In the genomic region with DNA sequence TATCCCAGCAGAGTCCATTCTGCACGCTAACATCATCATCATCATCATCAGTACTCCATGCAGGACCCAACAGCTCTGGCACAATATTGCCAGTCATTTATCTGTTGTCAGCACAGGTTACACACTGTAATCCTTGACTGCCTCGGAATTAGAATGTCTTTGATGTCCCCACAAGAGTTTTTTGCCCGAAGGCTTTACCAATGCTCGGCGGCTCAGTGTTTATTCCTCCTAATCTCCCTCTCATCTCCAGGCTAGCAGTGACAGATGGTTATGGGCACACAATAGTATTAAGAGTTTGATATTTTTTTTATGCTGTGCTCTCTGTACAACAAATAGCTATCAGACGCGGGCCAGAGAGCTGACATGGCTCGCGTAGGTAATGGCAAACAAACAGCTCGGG, we compare ENCODE assay signal across 13 mouse cellular contexts.
DNase-seq lines count a peak whose midpoint lies in the region; ATAC-seq and TF ChIP-seq lines count a peak whose summit lies in the region.
"Had no signal": no experiment of that assay in that cellular context is flagged by ENCODE, and none has a peak within 500 bp of the region (broad histone marks: within the 10 kb centered on the region; RNA-seq: fewer than 3 reads in every experiment).

No protein-coding gene starts in this region.

- DNase-seq in embryonic facial prominence, embryonic 11.5 days (ENCODE audit: low spot score) = peak; percentile 27
- no peak for DNase-seq in embryonic facial prominence, embryonic 10.5 days (ENCODE audit: low spot score)
- peak; percentile 81 for DNase-seq in brain, embryonic 14.5 days (ENCODE audit: low read depth)
- no peak for DNase-seq in cerebellum, adult 9-11 months
- no peak for DNase-seq in frontal cortex, postnatal 25 days (ENCODE audit: low spot score in 2 of 2)
- DNase-seq in layer of hippocampus, postnatal 10 days (ENCODE audit: low spot score in 2 of 2) = no peak
- DNase-seq: cerebellum, adult 18-20 months; left cerebral cortex, postnatal 4 days had no signal

- H3K4me3 ChIP-seq in embryonic facial prominence, embryonic 11.5 days (ENCODE audit: low read depth, low read length) = no peak overlapping the region
- no peak overlapping the region for H3K4me3 ChIP-seq in embryonic facial prominence, embryonic 10.5 days
- H3K4me3 ChIP-seq in hindbrain, embryonic 13.5 days = no peak overlapping the region
- H3K4me3 ChIP-seq in midbrain, embryonic 16.5 days (ENCODE audit: low read depth, low read length) = no peak overlapping the region
- H3K4me3 ChIP-seq: embryonic facial prominence, embryonic 13.5 days; liver, embryonic 12.5 days had no signal

- ATAC-seq in embryonic facial prominence, embryonic 11.5 days (replicated peaks; ENCODE audit: insufficient number of reproducible peaks, low FRiP score, low TSS enrichment, low read depth) = no peak
- ATAC-seq in hindbrain, embryonic 13.5 days (ENCODE audit: low FRiP score) = peak; percentile 79
- ATAC-seq in midbrain, embryonic 16.5 days = peak; percentile 84
- ATAC-seq: liver, embryonic 12.5 days; lung, postnatal 0 days had no signal

- H3K27ac ChIP-seq in embryonic facial prominence, embryonic 11.5 days (replicated peaks; ENCODE audit: low read depth, low read length) = no peak overlapping the region
- no peak overlapping the region for H3K27ac ChIP-seq in embryonic facial prominence, embryonic 10.5 days (replicated peaks)
- peak overlapping the region; percentile 67 for H3K27ac ChIP-seq in hindbrain, embryonic 13.5 days
- H3K27ac ChIP-seq in midbrain, embryonic 16.5 days (ENCODE audit: low read length) = peak overlapping the region; percentile 58; the same call in 1 of the 2 replicates
- H3K27ac ChIP-seq: embryonic facial prominence, embryonic 13.5 days; liver, embryonic 12.5 days had no signal

- no peaks in the 10 kb centered on the region for H3K4me1 ChIP-seq in embryonic facial prominence, embryonic 11.5 days (ENCODE audit: control insufficient read depth, insufficient read depth, low read length)
- no peaks in the 10 kb centered on the region for H3K4me1 ChIP-seq in embryonic facial prominence, embryonic 10.5 days
- peaks cover 20% of the 10 kb centered on the region for H3K4me1 ChIP-seq in hindbrain, embryonic 13.5 days (replicated peaks)
- H3K4me1 ChIP-seq in midbrain, embryonic 16.5 days (ENCODE audit: control insufficient read depth, insufficient read depth, low read length) = peaks cover 9% of the 10 kb centered on the region
- H3K4me1 ChIP-seq: liver, embryonic 12.5 days had no signal

- TF ChIP-seq CTCF in brain, embryonic 14.5 days (IDR thresholded peaks at IDR 0.05; ENCODE audit: borderline replicate concordance, extremely low read depth, insufficient read depth, insufficient read length) = no peak

- 52% methylated on average over 10 of the region's 10 CpGs for WGBS in embryonic facial prominence, embryonic 11.5 days
- 60% methylated on average over 10 of the region's 10 CpGs for WGBS in embryonic facial prominence, embryonic 10.5 days
- 52% methylated on average over 10 of the region's 10 CpGs for WGBS in hindbrain, embryonic 13.5 days
- 21% methylated on average over 10 of the region's 10 CpGs for WGBS in midbrain, embryonic 16.5 days

- H3K4me2 ChIP-seq in embryonic facial prominence, embryonic 11.5 days (ENCODE audit: low read depth, low read length) = no peak overlapping the region
- H3K4me2 ChIP-seq in hindbrain, embryonic 13.5 days = peak overlapping the region; percentile 29
- peak overlapping the region; percentile 35 for H3K4me2 ChIP-seq in midbrain, embryonic 16.5 days (ENCODE audit: low read length)
- H3K4me2 ChIP-seq: embryonic facial prominence, embryonic 13.5 days; liver, embryonic 12.5 days had no signal

- no peak overlapping the region for H3K9ac ChIP-seq in embryonic facial prominence, embryonic 11.5 days (replicated peaks; ENCODE audit: low read length)
- H3K9ac ChIP-seq in hindbrain, embryonic 13.5 days = no peak overlapping the region
- H3K9ac ChIP-seq in midbrain, embryonic 16.5 days (ENCODE audit: low read depth, low read length) = no peak overlapping the region
- H3K9ac ChIP-seq: embryonic facial prominence, embryonic 13.5 days; liver, embryonic 12.5 days had no signal

- no peak for TF ChIP-seq POLR2A in brain, embryonic 14.5 days (IDR thresholded peaks at IDR 0.05; ENCODE audit: borderline replicate concordance, extremely low read depth, insufficient read depth, insufficient read length, poor library complexity, severe bottlenecking)

- no peaks in the 10 kb centered on the region for H3K36me3 ChIP-seq in embryonic facial prominence, embryonic 11.5 days (replicated peaks; ENCODE audit: control insufficient read depth, insufficient read depth, low read depth, low read length)
- H3K36me3 ChIP-seq in embryonic facial prominence, embryonic 10.5 days (replicated peaks) = no peaks in the 10 kb centered on the region
- no peaks in the 10 kb centered on the region for H3K36me3 ChIP-seq in hindbrain, embryonic 13.5 days
- no peaks in the 10 kb centered on the region for H3K36me3 ChIP-seq in midbrain, embryonic 16.5 days (ENCODE audit: control insufficient read depth, insufficient read depth, low read length)
- H3K36me3 ChIP-seq: embryonic facial prominence, embryonic 13.5 days; liver, embryonic 12.5 days had no signal

- H3K9me3 ChIP-seq in embryonic facial prominence, embryonic 11.5 days (replicated peaks; ENCODE audit: control insufficient read depth, low read length) = no peaks in the 10 kb centered on the region
- H3K9me3 ChIP-seq in embryonic facial prominence, embryonic 10.5 days = no peaks in the 10 kb centered on the region
- H3K9me3 ChIP-seq in hindbrain, embryonic 13.5 days = no peaks in the 10 kb centered on the region
- no peaks in the 10 kb centered on the region for H3K9me3 ChIP-seq in midbrain, embryonic 16.5 days (replicated peaks; ENCODE audit: control insufficient read depth, low read length, poor library complexity, severe bottlenecking)
- H3K9me3 ChIP-seq: embryonic facial prominence, embryonic 13.5 days; liver, embryonic 12.5 days had no signal

- H3K27me3 ChIP-seq in embryonic facial prominence, embryonic 11.5 days (ENCODE audit: control insufficient read depth, insufficient read depth, low read length) = no peaks in the 10 kb centered on the region
- H3K27me3 ChIP-seq in embryonic facial prominence, embryonic 10.5 days (replicated peaks; ENCODE audit: low read depth, poor library complexity, severe bottlenecking) = no peaks in the 10 kb centered on the region
- H3K27me3 ChIP-seq in hindbrain, embryonic 13.5 days = no peaks in the 10 kb centered on the region
- no peaks in the 10 kb centered on the region for H3K27me3 ChIP-seq in midbrain, embryonic 16.5 days (ENCODE audit: control insufficient read depth, insufficient read depth, low read depth, low read length)
- H3K27me3 ChIP-seq: embryonic facial prominence, embryonic 13.5 days; liver, embryonic 12.5 days had no signal

Comparison
In these comparisons a context has a peak if more than half of its experiments do, and no peak if none do; other contexts are left out.
1. DNase-seq: peak in embryonic facial prominence, embryonic 11.5 days (single experiment) and brain, embryonic 14.5 days (single experiment); none in embryonic facial prominence, embryonic 10.5 days (single experiment), cerebellum, adult 9-11 months (single experiment), frontal cortex, postnatal 25 days (0 of 2) and layer of hippocampus, postnatal 10 days (0 of 2).
2. H3K27ac ChIP-seq: peak in hindbrain, embryonic 13.5 days (single experiment) and midbrain, embryonic 16.5 days (single experiment); none in embryonic facial prominence, embryonic 11.5 days (single experiment) and embryonic facial prominence, embryonic 10.5 days (single experiment).